37 mouse cellular contexts compared by ENCODE assay signal in genomic region chr17:48268276-48268675, GRCm38 (mm10). TPM values are rescaled to one million over a fixed set of nuclear protein-coding genes. Genes with fewer than 3 reads are reported as not detected.
"Had no signal": no experiment of that assay in that cellular context is flagged by ENCODE, and none has a peak within 500 bp of the region (broad histone marks: within the 10 kb centered on the region; RNA-seq: fewer than 3 reads in every experiment).

No protein-coding gene starts in this region.

- H3K9me3 ChIP-seq: heart, embryonic 10.5 days; heart, embryonic 12.5 days; hindbrain, embryonic 13.5 days; hindbrain, embryonic 15.5 days; kidney, embryonic 15.5 days; limb, embryonic 13.5 days; limb, embryonic 15.5 days had no signal

- H3K4me1 ChIP-seq: heart, embryonic 10.5 days; hindbrain, embryonic 13.5 days; hindbrain, embryonic 15.5 days; limb, embryonic 15.5 days had no signal

- H3K27me3 ChIP-seq: heart, embryonic 12.5 days; hindbrain, embryonic 13.5 days; hindbrain, embryonic 15.5 days; kidney, embryonic 15.5 days; limb, embryonic 13.5 days; limb, embryonic 15.5 days had no signal

- H3K4me2 ChIP-seq: heart, embryonic 12.5 days; hindbrain, embryonic 13.5 days; hindbrain, embryonic 15.5 days; kidney, embryonic 15.5 days; limb, embryonic 13.5 days; limb, embryonic 15.5 days had no signal

- ATAC-seq: hindbrain, postnatal 0 days had no signal

- DNase-seq: gastrocnemius, adult 2 months; gastrocnemius, postnatal 10 days; gastrocnemius, postnatal 25 days; heart, adult 18-20 months; heart, postnatal 10 days; heart, postnatal 36 days; kidney, adult 11 months; kidney, adult 2 months; kidney, adult 9 months; kidney, postnatal 14 days; kidney, postnatal 36 days; layer of hippocampus, adult 9-11 months; layer of hippocampus, postnatal 36 days; left cerebral cortex, postnatal 4 days had no signal

- H3K27ac ChIP-seq: gastrocnemius, adult 2 months; heart, embryonic 10.5 days; hindbrain, embryonic 13.5 days; hindbrain, embryonic 15.5 days; hindbrain, postnatal 0 days; kidney, embryonic 15.5 days; kidney, postnatal 0 days; limb, embryonic 13.5 days; limb, embryonic 15.5 days had no signal

- H3K4me3 ChIP-seq: gastrocnemius, adult 2 months; heart, embryonic 10.5 days; heart, embryonic 12.5 days; hindbrain, embryonic 13.5 days; hindbrain, embryonic 15.5 days; kidney, embryonic 15.5 days; limb, embryonic 13.5 days; limb, embryonic 15.5 days had no signal

- H3K9ac ChIP-seq: heart, embryonic 12.5 days; hindbrain, embryonic 13.5 days; hindbrain, embryonic 15.5 days; kidney, embryonic 15.5 days; limb, embryonic 13.5 days; limb, embryonic 15.5 days had no signal

- H3K36me3 ChIP-seq: heart, embryonic 10.5 days; heart, embryonic 12.5 days; hindbrain, embryonic 13.5 days; hindbrain, embryonic 15.5 days; kidney, embryonic 15.5 days; limb, embryonic 13.5 days; limb, embryonic 15.5 days had no signal

RNA-seq across cellular contexts. Expression of gene Treml4, which starts 4.2 kb away (rescaled TPM):
- total RNA-seq: gastrocnemius, adult 2 months; gastrocnemius, postnatal 25 days; hematopoietic stem cell, adult 5-6 weeks; hindbrain, postnatal 0 days; layer of hippocampus, adult 18-20 months; layer of hippocampus, adult 8-10 months; layer of hippocampus, postnatal 14 days; layer of hippocampus, postnatal 36 days; left cerebral cortex, adult 8-10 months; left cerebral cortex, postnatal 10 days; left cerebral cortex, postnatal 25 days had no signal
- polyA plus RNA-seq: hindbrain, embryonic 13.5 days had no signal

RNA-seq across cellular contexts. Expression of gene Trem3, which starts 20.7 kb away (rescaled TPM):
- total RNA-seq: gastrocnemius, adult 2 months; gastrocnemius, postnatal 25 days; heart, adult 18-20 months; heart, adult 8-10 months; heart, postnatal 10 days; heart, postnatal 36 days; hindbrain, postnatal 0 days; layer of hippocampus, adult 18-20 months; layer of hippocampus, adult 8-10 months; layer of hippocampus, postnatal 14 days; layer of hippocampus, postnatal 36 days; left cerebral cortex, adult 18-20 months had no signal
- polyA plus RNA-seq: heart, embryonic 10.5 days; heart, embryonic 12.5 days; heart, embryonic 14.5 days; heart, embryonic 16.5 days; hindbrain, embryonic 11.5 days; hindbrain, embryonic 13.5 days; hindbrain, embryonic 15.5 days; hindbrain, postnatal 0 days; kidney, embryonic 15.5 days; limb, embryonic 11.5 days had no signal

RNA-seq across cellular contexts. Expression of gene Treml2, which starts 31.0 kb away (rescaled TPM):
- total RNA-seq: gastrocnemius, adult 2 months had no signal

RNA-seq across cellular contexts. Expression of gene Trem1, which starts 35.7 kb away (rescaled TPM):
- total RNA-seq: gastrocnemius, adult 2 months; gastrocnemius, postnatal 25 days; heart, postnatal 36 days; hindbrain, postnatal 0 days; layer of hippocampus, adult 18-20 months; layer of hippocampus, adult 8-10 months; layer of hippocampus, postnatal 14 days; layer of hippocampus, postnatal 36 days; left cerebral cortex, adult 18-20 months; left cerebral cortex, postnatal 10 days; left cerebral cortex, postnatal 25 days; left cerebral cortex, postnatal 4 days had no signal
- polyA plus RNA-seq: frontal cortex, adult 2 months; hindbrain, embryonic 11.5 days; hindbrain, embryonic 13.5 days; hindbrain, embryonic 15.5 days had no signal

RNA-seq across cellular contexts. Expression of gene B430306N03Rik, which starts 47.7 kb away (rescaled TPM):
- total RNA-seq: gastrocnemius, adult 2 months; gastrocnemius, postnatal 25 days; layer of hippocampus, postnatal 14 days; left cerebral cortex, postnatal 10 days had no signal
- polyA plus RNA-seq: hindbrain, embryonic 11.5 days; hindbrain, postnatal 0 days had no signal
